Mouse (Mus musculus) neural tube, embryonic 12.5 days (tissue): ENCODE results near the gene Pde4a. TPM values are rescaled to one million over a fixed set of nuclear protein-coding genes. Genes with fewer than 3 reads are reported as not detected.
A peak's percentile ranks its signal among the peaks of the same experiment; 100 is the strongest.
"Not testable (repeated sequence)": the region's sequence is repeated elsewhere in the genome, so short reads cannot be mapped to it uniquely, and the experiment has no call there.

Experiments
- ATAC-seq: fragments of 200-750 bp; cut with Nextera tagmentation; 2 replicates; pipeline ENCODE4 v1.8.0; 2017; ENCODE audit warnings: low read depth, mild to moderate bottlenecking, moderate TSS enrichment, moderate library complexity; ENCODE audit not compliant: low FRiP score
- H3K27ac ChIP-seq: fragments of 300-500 bp; sonication (generic); 2 replicates; pipeline ENCODE4 v1.5.1; 2016
- H3K27me3 ChIP-seq: fragments of 300-500 bp; sonication (generic); replicated peaks from 2 replicates; pipeline ENCODE4 v1.6.1; 2016; ENCODE audit warnings: mild to moderate bottlenecking
- H3K36me3 ChIP-seq: fragments of 300-500 bp; sonication (generic); 2 replicates; pipeline ENCODE4 v1.6.1; 2016; ENCODE audit warnings: mild to moderate bottlenecking
- H3K4me1 ChIP-seq: fragments of 300-500 bp; sonication (generic); 2 replicates; pipeline ENCODE4 v1.6.1; 2016
- H3K4me2 ChIP-seq: fragments of 300-500 bp; sonication (generic); replicated peaks from 2 replicates; pipeline ENCODE4 v1.6.1; 2016; ENCODE audit warnings: mild to moderate bottlenecking
- H3K4me3 ChIP-seq: fragments of 300-500 bp; sonication (generic); 2 replicates; pipeline ENCODE4 v1.5.1; 2016
- H3K9ac ChIP-seq: fragments of 300-500 bp; sonication (generic); 2 replicates; pipeline ENCODE4 v1.6.1; 2016; ENCODE audit warnings: mild to moderate bottlenecking
- H3K9me3 ChIP-seq: fragments of 300-500 bp; sonication (generic); 2 replicates; pipeline ENCODE4 v1.6.1; 2016; ENCODE audit warnings: mild to moderate bottlenecking
- WGBS: fragments of 180-500 bp; shearing (Covaris S2); methylation state at CpG from one replicate; pipeline ENCODE4 v1.1.7; 2016; 5-methylcytosine and 5-hydroxymethylcytosine counted together
- polyA plus RNA-seq: library from polyadenylated mRNA; unstranded; fragments of >200 nt; fragmentation: Nextera tagmentation; extraction: Ambion mirVana; gene quantifications from 2 replicates; pipeline ENCODE4 v1.2.1, GENCODE M21; 2016

Pde4a gene
- polyA plus RNA-seq, 1 experiment from 2014 or later = 14.7 TPM

GRCm38 (mm10) chr9:21193786-21194185 lies 28.3 kb downstream of the Pde4a start:
- no peaks in the 10 kb centered on the region for H3K9me3 ChIP-seq
- no peak overlapping the region for H3K9ac ChIP-seq
- H3K36me3 ChIP-seq = no peaks in the 10 kb centered on the region
- 0 out of 2 replicates have a peak, but pooled peaks cover 2% of the 10 kb centered on the region for H3K27me3 ChIP-seq
- H3K4me1 ChIP-seq = peaks cover 31% of the 10 kb centered on the region
- WGBS = 87% methylated on average over 3 of the region's 3 CpGs
- no peak for ATAC-seq
- H3K4me2 ChIP-seq = no peak overlapping the region
- no peak overlapping the region for H3K4me3 ChIP-seq
- no peak overlapping the region for H3K27ac ChIP-seq

DNA sequence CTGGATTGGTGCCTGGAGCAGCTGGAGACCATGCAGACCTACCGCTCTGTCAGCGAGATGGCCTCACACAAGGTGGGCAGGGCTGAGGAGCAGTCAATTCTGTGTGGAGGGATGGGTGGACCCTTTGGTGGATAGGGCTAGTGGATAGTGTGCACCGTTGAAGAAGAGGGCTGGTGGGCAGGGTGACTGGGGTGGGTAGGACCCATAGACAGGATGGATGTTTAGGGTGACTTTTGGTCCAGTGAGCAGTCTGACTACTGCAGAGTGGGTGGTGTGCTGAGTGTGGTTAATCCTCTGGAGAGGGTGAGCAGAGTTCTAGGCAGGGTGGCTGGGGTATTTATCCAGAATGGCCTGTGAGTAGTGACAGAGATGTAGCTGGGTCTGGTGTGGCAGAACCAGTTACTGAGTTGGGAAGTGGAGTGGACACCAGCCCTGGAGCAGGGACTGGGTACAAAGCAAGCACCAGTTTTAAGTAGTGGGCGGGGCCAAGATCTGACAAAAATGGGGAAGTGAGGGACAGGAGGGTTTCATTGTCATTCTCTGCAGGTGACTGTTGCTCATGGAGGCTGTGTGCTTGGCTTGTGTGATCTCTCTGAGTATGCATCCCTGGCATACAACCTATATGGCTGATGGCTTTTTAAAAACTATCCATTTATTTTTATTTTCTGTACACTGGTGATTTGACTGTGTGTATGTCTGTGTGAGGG lies 29.4 kb downstream of the Pde4a start:
- H3K9me3 ChIP-seq = no peaks in the 10 kb centered on the region
- H3K4me2 ChIP-seq = no peak overlapping the region
- no peaks in the 10 kb centered on the region for H3K36me3 ChIP-seq
- ATAC-seq = no peak
- H3K27me3 ChIP-seq = 0 out of 2 replicates have a peak, but pooled peaks cover 2% of the 10 kb centered on the region
- H3K4me1 ChIP-seq = peaks cover 31% of the 10 kb centered on the region
- no peak overlapping the region for H3K9ac ChIP-seq
- H3K4me3 ChIP-seq = no peak overlapping the region
- 84% methylated on average over 4 of the region's 4 CpGs for WGBS
- no peak overlapping the region for H3K27ac ChIP-seq

GRCm38 (mm10) chr9:21195736-21196505 lies 30.4 kb downstream of the Pde4a start:
- peak; percentile 12; the same call in 1 of the 2 replicates for ATAC-seq
- not testable (repeated sequence) for H3K9ac ChIP-seq, H3K4me3 ChIP-seq, H3K27me3 ChIP-seq, H3K9me3 ChIP-seq, H3K36me3 ChIP-seq, H3K27ac ChIP-seq, H3K4me2 ChIP-seq
- peaks cover 31% of the 10 kb centered on the region for H3K4me1 ChIP-seq
- WGBS = 50% methylated on average over 7 of the region's 7 CpGs

GRCm38 (mm10) chr9:21196521-21197433 lies 31.3 kb downstream of the Pde4a start:
- peak overlapping the region; percentile 23; the same call in 1 of the 2 replicates for H3K27ac ChIP-seq
- no peaks in the 10 kb centered on the region for H3K27me3 ChIP-seq
- no peaks in the 10 kb centered on the region for H3K9me3 ChIP-seq
- peak overlapping the region; percentile 69 for H3K4me2 ChIP-seq
- ATAC-seq = peak; percentile 64
- 25% methylated on average over 19 of the region's 19 CpGs for WGBS
- peak overlapping the region; percentile 46 for H3K4me3 ChIP-seq
- 0 out of 2 replicates have a peak, but pooled peaks cover 3% of the 10 kb centered on the region for H3K36me3 ChIP-seq
- peaks cover 31% of the 10 kb centered on the region for H3K4me1 ChIP-seq
- peak overlapping the region; percentile 69 for H3K9ac ChIP-seq

GRCm38 (mm10) chr9:21197981-21198380 lies 32.5 kb downstream of the Pde4a start:
- peaks cover 3% of the 10 kb centered on the region; the same call in 1 of the 2 replicates for H3K36me3 ChIP-seq
- WGBS = 15% methylated on average over 4 of the region's 4 CpGs
- H3K9me3 ChIP-seq = no peaks in the 10 kb centered on the region
- peaks cover 31% of the 10 kb centered on the region for H3K4me1 ChIP-seq
- ATAC-seq = peak; percentile 84
- H3K9ac ChIP-seq = peak overlapping the region; percentile 44
- no peak overlapping the region for H3K27ac ChIP-seq
- peak overlapping the region; percentile 46 for H3K4me3 ChIP-seq
- peak overlapping the region; percentile 69 for H3K4me2 ChIP-seq
- no peaks in the 10 kb centered on the region for H3K27me3 ChIP-seq

DNA sequence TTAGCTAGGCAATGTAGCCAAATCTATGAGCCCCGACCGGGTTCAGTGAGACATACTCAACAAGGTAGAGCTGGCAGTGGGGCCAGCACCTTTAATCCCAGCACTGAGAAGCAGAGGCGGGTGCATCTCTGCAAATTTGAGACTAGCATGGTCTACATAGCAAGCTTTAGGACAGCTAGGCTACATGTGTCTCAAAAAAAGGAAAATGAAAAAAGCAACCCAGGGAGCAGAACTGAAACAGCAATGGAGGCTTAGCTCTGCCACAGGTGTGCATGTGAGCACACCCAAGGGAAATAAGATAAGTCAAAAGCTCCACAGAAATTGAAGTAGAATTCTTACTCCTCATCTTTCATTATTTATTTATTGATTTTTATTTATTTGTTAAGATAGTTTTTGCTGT lies 33.4 kb downstream of the Pde4a start:
- WGBS = 80% methylated on average over 3 of the region's 3 CpGs
- H3K36me3 ChIP-seq = peaks cover 5% of the 10 kb centered on the region; the same call in 1 of the 2 replicates
- H3K27me3 ChIP-seq = no peaks in the 10 kb centered on the region
- no peak overlapping the region for H3K4me3 ChIP-seq
- H3K4me1 ChIP-seq = peaks cover 31% of the 10 kb centered on the region
- no peaks in the 10 kb centered on the region for H3K9me3 ChIP-seq
- no peak overlapping the region for H3K9ac ChIP-seq
- no peak overlapping the region for H3K27ac ChIP-seq
- no peak for ATAC-seq
- H3K4me2 ChIP-seq = no peak overlapping the region

DNA sequence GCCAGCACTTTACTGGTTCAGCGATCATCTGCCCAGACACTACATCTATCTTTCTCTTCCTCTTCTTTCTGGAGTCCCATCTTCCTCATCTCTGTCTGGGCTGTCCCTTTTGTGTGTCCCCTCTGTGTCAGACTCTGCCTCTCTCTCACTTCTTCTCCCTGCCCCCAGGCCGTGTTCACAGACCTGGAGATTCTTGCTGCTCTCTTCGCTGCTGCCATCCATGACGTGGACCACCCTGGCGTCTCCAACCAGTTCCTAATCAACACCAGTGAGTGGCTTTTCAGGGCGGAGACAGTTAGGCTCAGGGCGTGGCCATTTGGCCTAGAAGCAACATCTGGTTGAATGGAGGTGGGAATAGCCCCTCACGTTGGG lies 38.6 kb downstream of the Pde4a start:
- Histone ChIP-seq H3K9ac (no peak overlapping the region), H3K4me3 (peak overlapping the region; percentile 34; the same call in 1 of the 2 replicates), H3K4me1 (peaks cover 10% of the 10 kb centered on the region), H3K9me3 (no peaks in the 10 kb centered on the region), H3K27ac (no peak overlapping the region), H3K36me3 (peaks cover 5% of the 10 kb centered on the region; the same call in 1 of the 2 replicates), H3K4me2 (peak overlapping the region; percentile 63), H3K27me3 (no peaks in the 10 kb centered on the region)
- WGBS = 19% methylated on average over 8 of the region's 8 CpGs
- peak; percentile 34; the same call in 1 of the 2 replicates for ATAC-seq

- Histone ChIP-seq H3K36me3 (peaks cover 5% of the 10 kb centered on the region; the same call in 1 of the 2 replicates), H3K27ac (no peak overlapping the region), H3K4me3 (peak overlapping the region; percentile 34), H3K4me2 (peak overlapping the region; percentile 63), H3K9me3 (no peaks in the 10 kb centered on the region), H3K9ac (peak overlapping the region; percentile 44; the same call in 1 of the 2 replicates), H3K4me1 (peaks cover 10% of the 10 kb centered on the region), H3K27me3 (no peaks in the 10 kb centered on the region)
- ATAC-seq = peak; percentile 80
- WGBS = 2% methylated on average over 23 of the region's 23 CpGs
Observed at GRCm38 (mm10) chr9:21204528-21205272, 39.2 kb downstream of the Pde4a start.

GRCm38 (mm10) chr9:21206848-21207247 lies 41.3 kb downstream of the Pde4a start:
- no peak overlapping the region for H3K4me2 ChIP-seq
- peaks cover 8% of the 10 kb centered on the region for H3K36me3 ChIP-seq
- no peak overlapping the region for H3K27ac ChIP-seq
- ATAC-seq = no peak
- WGBS = 90% methylated on average over 6 of the region's 6 CpGs
- no peaks in the 10 kb centered on the region for H3K27me3 ChIP-seq
- peaks cover 10% of the 10 kb centered on the region for H3K4me1 ChIP-seq
- H3K9me3 ChIP-seq = no peaks in the 10 kb centered on the region
- no peak overlapping the region for H3K4me3 ChIP-seq
- no peak overlapping the region for H3K9ac ChIP-seq

GRCm38 (mm10) chr9:21208626-21209025 lies 43.1 kb downstream of the Pde4a start:
- H3K4me1 ChIP-seq = peaks cover 10% of the 10 kb centered on the region
- ATAC-seq = no peak
- peaks cover 6% of the 10 kb centered on the region; the same call in 1 of the 2 replicates for H3K36me3 ChIP-seq
- no peaks in the 10 kb centered on the region for H3K9me3 ChIP-seq
- no peaks in the 10 kb centered on the region for H3K27me3 ChIP-seq
- no peak overlapping the region for H3K4me2 ChIP-seq
- no peak overlapping the region for H3K9ac ChIP-seq
- H3K27ac ChIP-seq = no peak overlapping the region
- WGBS = 78% methylated on average over 2 of the region's 2 CpGs
- no peak overlapping the region for H3K4me3 ChIP-seq

GRCm38 (mm10) chr9:21210821-21211220 lies 45.3 kb downstream of the Pde4a start:
- WGBS = 82% methylated on average over 6 of the region's 6 CpGs
- Histone ChIP-seq H3K9ac (no peak overlapping the region), H3K9me3 (no peaks in the 10 kb centered on the region), H3K4me2 (no peak overlapping the region), H3K4me3 (no peak overlapping the region), H3K27ac (no peak overlapping the region), H3K36me3 (peaks cover 6% of the 10 kb centered on the region; the same call in 1 of the 2 replicates), H3K27me3 (no peaks in the 10 kb centered on the region), H3K4me1 (no peaks in the 10 kb centered on the region)
- no peak for ATAC-seq
